Mouse (Mus musculus) A20 (cell line): ENCODE data around the gene Chchd5.

Source experiments
- DNase-seq: peaks from one replicate; pipeline ENCODE4 v3.0.0-alpha.2; 2011; ENCODE audit warnings: low read depth, low spot score

The Chchd5 gene

GRCm38 (mm10) chr2:129129412-129129929 is at the start of gene Chchd5:
Chchd5 (plus strand) TSS chr2:129129700.
- DNase-seq: peak; percentile 94

DNA sequence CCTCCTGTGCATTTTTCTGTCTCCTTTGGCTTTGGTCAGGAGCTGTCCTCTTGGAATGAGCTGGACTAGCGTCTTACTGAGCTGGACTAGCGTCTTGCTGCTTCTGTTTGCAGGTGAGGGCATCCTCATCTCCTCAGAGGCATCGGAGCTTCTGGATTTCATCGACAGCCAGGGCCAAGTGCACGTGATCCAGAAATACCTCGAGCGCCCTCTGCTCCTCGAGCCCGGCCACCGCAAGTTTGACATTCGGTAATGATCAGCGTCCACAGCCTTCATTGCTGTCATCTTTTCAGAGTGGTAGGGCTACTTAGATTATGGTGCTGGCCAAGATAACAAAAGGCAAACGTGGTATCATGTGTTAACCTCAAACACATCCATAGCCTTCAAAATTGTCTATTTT is 48.4 kb upstream of the Chchd5 start:
- DNase-seq: no peak

GRCm38 (mm10) chr2:129083514-129083913 is 46.0 kb upstream of the Chchd5 start:
- DNase-seq: no peak

DNA sequence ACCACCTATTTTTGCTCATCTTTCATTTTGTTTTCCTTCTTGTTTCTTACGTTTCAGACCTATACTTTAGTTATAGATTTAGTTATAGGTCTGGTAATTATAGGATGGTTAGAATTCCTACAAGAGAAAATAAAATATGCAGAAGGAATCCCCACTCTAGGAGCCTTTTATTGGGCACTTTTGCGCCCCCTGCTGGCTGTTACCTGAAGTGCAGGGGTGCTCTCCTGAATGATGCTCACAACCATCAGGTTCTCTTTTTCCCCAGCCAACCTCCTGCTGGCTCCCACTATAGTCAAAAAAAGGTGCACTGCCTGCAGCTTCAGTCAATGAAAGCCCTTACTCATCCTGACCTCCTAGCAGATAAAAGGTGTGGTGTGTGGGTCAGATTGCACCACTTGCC is 44.5 kb upstream of the Chchd5 start:
- peak; percentile 34 for DNase-seq

GRCm38 (mm10) chr2:129087520-129087919 is 42.0 kb upstream of the Chchd5 start:
- DNase-seq: no peak

GRCm38 (mm10) chr2:129090370-129090769 is 39.1 kb upstream of the Chchd5 start:
- DNase-seq: no peak

DNA sequence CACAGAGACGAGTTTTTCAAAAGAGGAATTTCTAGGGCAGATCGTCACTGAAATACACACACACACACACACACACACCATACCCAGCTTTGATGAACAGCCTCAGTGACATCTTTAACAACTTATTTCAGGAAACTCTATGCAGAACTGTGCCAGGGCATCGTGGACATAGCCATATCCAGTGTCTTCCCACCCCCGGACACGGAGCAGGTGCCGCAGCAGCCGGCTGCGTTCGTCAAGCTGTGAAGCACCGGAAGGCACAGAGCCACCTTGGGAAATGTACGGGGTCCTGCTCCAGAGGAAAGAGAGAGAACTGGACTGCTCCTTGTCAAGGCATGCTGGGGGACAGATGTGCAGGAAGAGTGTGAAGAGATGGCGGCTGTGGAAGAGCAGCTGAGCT is 36.7 kb upstream of the Chchd5 start:
- DNase-seq: no peak

DNA sequence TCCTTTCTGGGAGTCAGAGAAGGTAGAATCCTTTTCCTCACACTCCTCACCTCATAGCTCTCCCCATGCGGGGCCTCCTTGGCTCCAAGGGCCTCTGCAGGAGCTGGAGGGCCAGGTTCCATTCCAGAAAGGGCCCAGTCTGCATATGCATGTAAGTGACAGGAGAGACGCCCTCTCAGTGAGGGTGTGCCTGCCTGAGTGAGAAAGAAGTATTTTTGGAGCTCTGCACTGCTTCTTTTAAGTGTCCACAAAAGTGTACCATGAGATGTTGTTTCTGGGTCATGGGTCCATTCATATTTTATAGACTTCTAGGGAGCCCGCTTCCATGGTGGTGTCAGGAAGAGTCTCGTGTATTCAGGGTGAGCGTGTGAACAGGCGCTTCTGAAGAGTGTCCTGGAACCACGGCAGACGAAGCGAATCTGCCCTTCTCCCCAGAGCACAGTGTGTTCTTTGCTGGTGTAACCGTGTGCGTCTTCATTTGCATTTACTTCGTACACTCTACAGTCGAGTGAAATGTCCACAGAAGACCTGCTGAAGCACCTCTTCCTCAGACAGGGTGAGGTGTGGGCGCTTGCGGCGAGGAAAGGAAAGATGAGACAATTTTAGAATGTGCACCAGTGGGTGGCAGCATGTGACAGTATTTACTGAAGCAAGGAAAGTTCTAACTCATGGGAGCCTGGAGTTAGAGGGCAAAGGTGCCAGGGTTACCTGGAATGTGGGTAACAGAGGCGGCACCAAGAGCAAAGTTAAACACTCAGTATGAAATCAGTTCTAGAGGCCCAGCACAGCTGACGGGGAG is 35.4 kb upstream of the Chchd5 start:
- DNase-seq: no peak

- peak; percentile 94 for DNase-seq
These were observed 28.7 kb upstream of the Chchd5 start, which contains the start of gene Polr1b for GRCm38 (mm10) chr2:129100784-129101310. Polr1b (plus strand) TSS chr2:129100995.

- DNase-seq: no peak
These were observed 16.6 kb upstream of the Chchd5 start for GRCm38 (mm10) chr2:129112924-129113323.

DNA sequence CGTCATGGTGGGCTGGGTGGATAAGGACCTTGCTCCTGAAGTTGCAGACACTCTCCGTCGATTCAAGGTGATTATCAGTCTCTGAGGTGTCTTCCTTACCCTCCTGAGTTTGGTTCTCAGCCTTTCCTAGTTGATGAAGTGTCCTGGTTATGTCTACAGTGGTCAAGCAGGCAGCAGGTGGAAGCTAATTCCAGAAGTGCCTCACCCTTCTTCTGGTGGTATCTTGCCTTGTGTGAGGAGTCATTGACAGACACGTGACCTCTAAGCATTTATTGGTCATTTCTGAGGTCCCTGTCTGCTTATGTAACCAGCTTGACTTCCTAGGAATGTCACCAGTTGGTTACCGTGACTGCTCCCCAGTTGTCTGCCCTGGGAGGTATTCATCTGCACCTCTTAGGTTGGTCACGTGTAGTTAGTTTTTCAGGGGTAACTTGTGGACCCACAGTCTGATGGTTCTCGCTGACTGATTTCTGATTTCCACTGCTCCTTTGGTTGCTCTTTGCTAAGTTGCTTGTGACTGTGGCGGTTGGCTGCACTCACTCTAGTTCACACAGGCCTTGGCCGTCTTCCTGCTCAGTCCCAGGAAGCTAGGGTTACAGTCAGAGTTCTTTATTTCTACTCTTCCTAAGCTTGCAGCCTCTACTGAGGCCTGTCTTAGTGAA is 13.7 kb upstream of the Chchd5 start:
- no peak for DNase-seq

DNA sequence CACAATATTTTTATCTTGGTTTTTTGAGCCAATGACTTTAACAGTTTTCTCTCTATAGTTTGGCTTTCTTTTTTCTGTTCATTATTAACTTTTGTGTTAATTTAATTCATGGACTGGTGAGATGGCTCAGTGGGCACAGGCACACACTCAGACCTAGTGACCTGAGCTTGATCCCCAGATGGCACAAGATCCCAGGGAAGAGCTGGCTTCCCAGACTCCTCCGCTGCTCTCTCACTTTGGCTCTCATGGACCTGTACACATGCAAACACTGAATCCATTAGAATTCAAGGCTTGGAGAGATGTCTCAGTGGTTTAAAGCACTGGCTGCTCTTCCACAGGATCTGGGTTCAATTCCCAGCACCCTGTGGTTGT is 13.1 kb upstream of the Chchd5 start:
- no peak for DNase-seq

GRCm38 (mm10) chr2:129118061-129118460 is 11.4 kb upstream of the Chchd5 start:
- DNase-seq: no peak

- no peak for DNase-seq
These were observed 7.5 kb upstream of the Chchd5 start for GRCm38 (mm10) chr2:129121986-129122385.

DNA sequence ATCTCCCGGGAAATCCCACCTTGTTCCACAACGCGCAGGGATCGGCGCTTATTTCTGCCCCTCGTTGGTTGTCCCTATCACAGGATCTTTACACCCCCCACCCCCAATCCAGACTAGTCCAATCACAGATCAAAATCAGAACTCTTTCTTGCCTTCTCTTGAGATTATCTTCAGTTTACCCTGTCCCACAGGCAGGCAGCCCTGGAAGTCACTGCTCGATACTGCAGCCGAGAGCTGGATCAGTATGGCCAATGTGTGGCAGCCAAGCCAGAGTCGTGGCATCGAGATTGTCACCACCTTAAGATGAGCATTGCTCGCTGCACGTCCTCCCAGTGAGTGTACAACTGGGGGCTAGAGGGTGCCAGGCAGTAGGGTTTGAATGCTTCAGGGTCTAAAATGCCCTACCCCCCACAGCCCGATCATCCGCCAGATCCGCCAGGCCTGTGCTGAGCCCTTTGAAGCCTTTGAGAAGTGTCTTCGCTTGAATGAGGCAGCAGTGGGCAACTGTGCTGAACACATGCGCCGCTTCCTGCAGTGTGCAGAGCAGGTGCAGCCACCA is 566 bp downstream of the Chchd5 start:
- DNase-seq: peak; percentile 80

DNA sequence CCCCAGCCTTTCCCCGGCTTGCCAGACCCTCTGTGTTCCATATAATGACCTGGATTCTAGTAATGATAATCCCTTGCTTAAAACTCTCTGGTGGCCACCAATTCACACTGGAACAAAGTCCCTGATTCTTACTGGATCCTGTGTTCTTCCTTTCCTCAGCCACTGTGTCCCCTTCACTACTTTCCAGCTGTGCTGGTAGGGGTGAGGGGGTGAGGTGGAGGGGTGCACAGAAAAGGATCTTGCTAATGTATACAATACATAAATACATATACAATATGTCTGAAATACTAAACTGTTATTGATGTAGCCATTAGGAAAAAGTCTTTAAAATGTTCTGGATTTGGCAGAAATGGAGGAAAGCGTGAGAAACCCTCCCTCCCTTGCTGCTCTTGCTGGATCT is 1.3 kb downstream of the Chchd5 start:
- DNase-seq: no peak

DNA sequence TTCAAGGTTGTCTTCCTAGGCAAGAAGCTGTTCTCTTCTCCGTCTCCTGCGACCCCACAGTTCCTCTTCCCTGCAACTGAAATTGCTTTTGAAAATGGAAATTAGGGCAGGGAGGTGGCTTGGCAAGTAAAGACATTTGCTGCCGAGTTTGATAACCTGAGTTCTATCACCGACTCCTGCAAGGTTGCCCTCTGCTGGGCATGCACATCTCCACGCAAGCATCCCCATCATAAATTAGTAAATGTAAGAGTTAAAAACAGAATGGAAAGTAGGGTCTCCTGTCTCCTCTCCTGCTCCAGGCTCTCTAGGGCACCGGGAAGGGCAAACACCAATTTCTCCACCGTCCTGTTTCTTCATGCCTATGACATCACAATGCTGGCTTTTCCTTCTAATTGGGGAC is 2.7 kb downstream of the Chchd5 start:
- DNase-seq: peak; percentile 43

GRCm38 (mm10) chr2:129133006-129133805 is 3.7 kb downstream of the Chchd5 start:
- DNase-seq: no peak

DNA sequence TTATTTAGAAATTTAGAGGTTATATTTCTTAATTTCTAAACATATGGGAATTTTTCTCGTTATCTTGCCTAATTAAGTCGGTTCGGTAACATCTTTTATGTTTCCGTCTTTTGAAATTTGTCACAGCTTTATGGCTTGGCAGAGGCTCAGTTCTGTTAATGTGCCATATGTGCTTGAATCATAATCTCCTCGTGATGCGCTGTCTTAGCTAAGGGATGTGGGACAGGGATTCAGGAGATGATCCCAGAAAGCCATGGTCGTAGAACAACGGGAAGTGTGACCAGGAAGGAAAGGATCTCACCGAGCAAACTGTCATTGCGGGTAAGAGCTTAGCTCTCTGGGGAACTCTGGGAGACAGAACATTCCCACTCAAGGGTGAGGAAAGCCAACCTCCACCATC is 10.4 kb downstream of the Chchd5 start:
- no peak for DNase-seq

- no peak for DNase-seq
These were observed 19.3 kb downstream of the Chchd5 start for GRCm38 (mm10) chr2:129148836-129149235.

DNA sequence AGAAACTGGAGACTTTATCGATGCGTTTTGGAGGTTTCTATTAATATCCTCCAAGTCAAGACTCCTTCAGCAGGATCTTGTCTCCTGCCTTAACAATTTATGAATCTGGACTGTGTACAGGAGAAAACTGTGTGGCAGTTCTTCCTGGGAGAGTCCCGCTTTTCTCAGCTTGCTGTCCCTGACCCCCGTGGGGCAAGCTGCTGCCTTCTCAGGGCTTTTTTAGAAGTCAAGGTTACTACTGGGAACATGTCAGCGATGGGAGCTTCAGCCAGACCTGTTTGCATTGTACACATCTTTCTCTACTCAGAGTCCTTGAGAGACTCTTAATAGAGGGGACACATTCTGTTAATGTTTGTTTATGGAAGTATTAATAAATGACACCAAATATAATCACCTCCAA is 20.9 kb downstream of the Chchd5 start:
- no peak for DNase-seq

DNA sequence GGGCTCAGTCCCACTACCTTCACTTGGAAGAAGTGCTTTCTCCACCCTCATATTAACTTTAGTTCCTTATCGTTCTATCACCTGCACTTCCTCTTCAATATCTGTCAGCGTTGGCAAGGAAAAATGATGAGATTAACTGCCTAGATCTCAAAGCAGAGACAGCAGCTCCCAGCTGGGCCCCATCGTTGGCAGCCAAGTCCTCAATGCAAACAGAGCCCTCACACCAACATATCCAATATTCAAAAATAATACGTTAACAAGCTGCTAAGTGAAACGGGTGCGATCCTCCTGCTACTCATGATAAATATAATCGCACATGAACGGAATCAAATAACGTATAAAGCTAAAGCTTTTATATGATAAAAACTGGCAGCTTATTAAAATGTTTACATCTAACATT is 21.6 kb downstream of the Chchd5 start:
- no peak for DNase-seq
